Mouse (Mus musculus): ENCODE measurements around the gene Slc36a2.

GRCm38 (mm10) chr11:55137646-55138045 lies 47.2 kb downstream of the Slc36a2 start:
- TF ChIP-seq CTCF (IDR thresholded peaks at IDR 0.05) (no peak), EP300 (IDR thresholded peaks at IDR 0.05) (no peak)

Measured in lung, postnatal 0 days (tissue).